Mouse (Mus musculus) adrenal gland, adult 18-20 months (tissue): ENCODE data around the gene Armc7. TPM values are rescaled to one million over a fixed set of nuclear protein-coding genes. Genes with fewer than 3 reads are reported as not detected.
"Not testable (repeated sequence)": the region's sequence is repeated elsewhere in the genome, so short reads cannot be mapped to it uniquely, and the experiment has no call there.

ENCODE experiments used
- DNase-seq, 2 experiments: peaks; one replicate each; pipeline ENCODE4 v3.0.0; 2021 to 2022; ENCODE audit warnings: low spot score in 2 of 2
- total RNA-seq, 2 experiments: library from RNA; stranded (reverse); gene quantifications; 1 replicate in 1 of 2; 2 replicates in 1 of 2; pipeline ENCODE4 v1.2.3; 2021

Gene Armc7
- total RNA-seq, 2 experiments from 2014 or later: 7.9 to 11.1 TPM

DNA sequence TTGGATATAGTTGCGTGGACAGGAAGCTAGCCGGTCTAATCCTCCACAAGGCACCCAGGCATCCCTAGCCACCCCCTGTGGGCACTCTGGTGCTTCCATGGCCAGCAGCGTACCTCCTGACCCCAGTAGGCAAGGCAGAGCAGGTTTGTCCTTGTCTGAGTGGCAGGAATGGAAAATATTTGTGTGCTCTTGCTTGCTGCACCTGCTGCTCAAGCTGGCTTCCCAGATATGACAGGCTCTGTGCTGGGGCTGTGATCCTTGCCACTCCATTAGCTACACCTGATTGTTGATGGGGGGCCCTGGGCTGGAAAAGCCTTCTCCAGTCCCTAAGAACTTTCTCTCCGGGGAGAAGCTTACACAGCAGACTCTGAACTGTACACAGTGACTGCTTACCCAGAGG is 22.2 kb upstream of the Armc7 start:
- DNase-seq: no peak

- not testable (repeated sequence) for DNase-seq
Observed at GRCm38 (mm10) chr11:115454822-115455221, 20.6 kb upstream of the Armc7 start.

DNA sequence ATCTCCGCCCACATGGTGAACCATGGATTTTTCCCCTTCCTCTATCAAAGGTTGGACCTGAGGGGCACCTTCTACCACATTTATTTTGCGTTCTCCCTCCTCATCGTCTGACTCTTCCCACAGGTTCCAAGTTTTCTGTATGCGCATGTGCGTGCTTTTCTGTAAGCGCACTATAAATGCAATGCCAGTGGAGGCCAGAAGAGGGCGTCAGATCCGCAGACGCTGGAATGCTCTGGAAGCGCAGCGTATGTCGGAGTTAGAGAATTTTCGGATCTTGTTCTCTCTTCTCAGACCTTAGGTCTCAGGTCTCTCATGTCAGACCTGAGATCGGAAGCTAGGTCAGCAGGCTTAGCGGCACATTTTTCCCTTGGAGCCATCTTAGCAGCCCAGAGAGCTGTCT is 19.8 kb upstream of the Armc7 start:
- DNase-seq: no peak

GRCm38 (mm10) chr11:115456182-115456581 is 19.3 kb upstream of the Armc7 start:
- no peak for DNase-seq

DNA sequence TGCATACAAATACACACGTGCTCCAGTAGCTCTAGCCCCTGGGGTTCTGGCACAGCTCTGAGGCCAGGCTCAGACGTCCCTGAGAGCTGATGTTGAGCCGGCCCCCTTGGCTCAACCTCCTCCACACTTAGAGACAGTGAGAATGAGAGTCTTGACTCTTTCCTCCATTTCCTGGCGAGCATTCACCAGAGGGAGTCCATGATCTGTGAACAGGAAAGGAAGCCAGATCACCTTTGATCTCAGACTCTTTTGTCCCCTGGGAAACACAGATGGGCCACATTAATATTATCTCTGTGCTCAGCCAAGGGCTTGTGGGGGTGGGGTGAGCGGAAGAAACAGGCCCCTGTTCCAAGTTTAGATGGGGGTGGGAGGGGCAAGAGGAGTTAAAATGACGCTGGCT is 18.1 kb upstream of the Armc7 start:
- DNase-seq: no peak

GRCm38 (mm10) chr11:115460976-115461375 is 14.5 kb upstream of the Armc7 start:
- no peak for DNase-seq

DNA sequence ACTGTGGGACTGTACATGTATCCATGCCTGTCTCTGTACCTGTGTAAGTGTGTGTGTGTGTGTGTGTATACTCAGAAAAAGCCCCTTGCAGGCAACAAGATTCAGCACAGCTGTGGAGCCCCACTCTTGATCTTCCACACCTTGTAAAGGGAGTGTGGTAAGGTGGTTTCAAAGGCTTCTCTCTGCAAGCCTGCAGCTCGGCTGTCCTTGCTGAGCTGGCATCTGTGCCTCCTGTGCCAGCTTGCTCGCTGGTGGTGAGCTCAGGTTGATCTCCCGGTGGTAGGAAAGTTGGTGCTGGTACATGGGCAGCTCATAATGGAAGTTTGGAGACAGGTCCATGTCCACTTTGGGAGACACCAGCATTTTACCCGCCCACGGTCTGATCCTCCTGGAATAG is 13.6 kb upstream of the Armc7 start:
- no peak for DNase-seq

DNA sequence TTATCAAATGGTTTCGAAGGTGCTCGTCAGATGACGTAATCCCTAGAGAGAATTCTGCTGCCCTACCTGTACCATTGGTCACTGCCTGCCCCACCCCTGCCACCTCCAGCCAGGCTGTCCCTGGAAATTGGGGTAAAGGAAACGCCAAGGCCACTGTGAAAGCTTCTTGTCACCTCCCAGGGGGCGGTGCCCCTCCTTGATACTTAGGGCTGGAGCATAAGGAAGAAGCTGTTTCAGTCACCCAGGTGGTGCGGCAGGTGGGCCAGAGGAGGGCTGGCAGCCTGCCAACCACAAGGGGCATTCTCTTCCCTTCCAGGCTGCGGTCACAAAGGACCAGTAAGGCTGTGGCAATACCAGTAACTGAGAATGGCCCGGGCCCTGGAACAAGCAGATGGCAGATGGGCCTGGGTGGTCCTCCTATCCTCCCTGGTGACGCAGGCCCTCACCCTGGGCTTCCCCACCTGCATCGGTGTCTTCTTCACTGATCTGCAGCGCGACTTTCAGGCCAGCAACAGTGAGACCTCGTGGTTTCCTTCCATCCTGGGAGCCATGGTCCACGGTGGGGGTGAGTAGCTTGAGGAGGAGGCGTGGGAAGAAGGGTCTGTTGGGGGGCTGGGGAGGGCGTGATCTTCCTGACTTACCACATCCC is 13.1 kb upstream of the Armc7 start, which contains the start of gene Slc16a5:
Gene Slc16a5 (plus strand): TSS at position 232 of the 649 bp plus-strand sequence.
- DNase-seq: no peak

DNA sequence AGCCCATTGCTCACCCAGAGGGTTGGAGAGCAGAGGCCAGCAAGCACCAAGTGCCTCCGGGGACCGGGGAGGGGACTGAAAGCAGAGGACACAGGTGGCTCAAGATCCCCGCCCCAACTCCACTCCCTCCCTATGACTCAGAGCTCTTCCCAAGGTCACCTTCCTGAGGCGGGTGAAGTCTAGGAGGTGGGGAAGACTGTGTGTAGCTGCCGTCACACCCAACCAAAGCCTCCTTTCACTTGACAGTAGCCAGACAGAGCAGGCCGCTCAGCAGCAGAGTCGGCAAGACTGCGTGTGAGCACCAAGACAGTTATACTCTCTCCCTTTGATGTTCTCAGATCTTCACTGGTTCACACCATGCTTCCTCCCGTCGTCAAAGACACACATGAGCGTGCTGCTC is 12.1 kb upstream of the Armc7 start:
- no peak for DNase-seq

GRCm38 (mm10) chr11:115464851-115465250 is 10.6 kb upstream of the Armc7 start:
- DNase-seq: no peak

DNA sequence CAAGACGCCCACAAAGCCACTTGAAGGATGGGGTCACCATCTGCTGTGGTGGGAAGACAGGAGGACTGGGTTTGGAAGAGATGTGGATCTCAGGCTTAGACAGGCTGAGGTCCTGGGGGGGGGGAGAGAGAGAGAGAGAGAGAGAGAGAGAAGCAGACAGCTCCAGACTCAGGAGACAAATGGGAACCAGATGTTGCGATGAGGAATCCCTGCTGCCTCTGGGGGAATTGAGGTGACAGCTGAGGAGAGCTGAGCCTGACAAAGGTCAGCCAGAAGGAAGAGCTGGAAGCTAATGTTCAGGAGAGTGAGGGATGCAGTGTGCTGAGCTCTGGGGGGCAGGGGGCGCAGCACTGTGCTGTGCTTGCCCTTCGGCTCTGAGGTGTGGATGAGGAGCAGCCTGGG is 8.2 kb upstream of the Armc7 start:
- DNase-seq: no peak

DNA sequence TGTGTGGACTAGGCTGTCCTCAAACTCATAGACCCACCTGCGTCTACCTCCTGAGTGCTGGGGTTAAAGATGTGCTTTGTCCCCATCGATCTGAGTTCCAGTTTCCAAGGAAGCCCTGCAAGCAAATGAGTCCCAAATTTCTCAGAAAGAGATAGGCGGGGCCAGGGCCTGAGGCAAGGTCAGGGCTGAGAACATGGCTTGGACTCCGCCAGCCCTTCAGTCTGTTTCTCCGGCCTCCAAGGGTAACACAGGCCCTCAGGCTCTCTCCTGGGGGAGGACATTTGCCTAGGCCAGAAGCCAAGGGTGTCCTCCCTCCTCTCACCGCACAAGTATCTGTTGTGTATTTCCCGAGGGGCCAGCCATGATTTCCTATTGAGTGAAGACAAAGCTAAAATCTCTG is 3.3 kb upstream of the Armc7 start:
- DNase-seq: no peak

DNA sequence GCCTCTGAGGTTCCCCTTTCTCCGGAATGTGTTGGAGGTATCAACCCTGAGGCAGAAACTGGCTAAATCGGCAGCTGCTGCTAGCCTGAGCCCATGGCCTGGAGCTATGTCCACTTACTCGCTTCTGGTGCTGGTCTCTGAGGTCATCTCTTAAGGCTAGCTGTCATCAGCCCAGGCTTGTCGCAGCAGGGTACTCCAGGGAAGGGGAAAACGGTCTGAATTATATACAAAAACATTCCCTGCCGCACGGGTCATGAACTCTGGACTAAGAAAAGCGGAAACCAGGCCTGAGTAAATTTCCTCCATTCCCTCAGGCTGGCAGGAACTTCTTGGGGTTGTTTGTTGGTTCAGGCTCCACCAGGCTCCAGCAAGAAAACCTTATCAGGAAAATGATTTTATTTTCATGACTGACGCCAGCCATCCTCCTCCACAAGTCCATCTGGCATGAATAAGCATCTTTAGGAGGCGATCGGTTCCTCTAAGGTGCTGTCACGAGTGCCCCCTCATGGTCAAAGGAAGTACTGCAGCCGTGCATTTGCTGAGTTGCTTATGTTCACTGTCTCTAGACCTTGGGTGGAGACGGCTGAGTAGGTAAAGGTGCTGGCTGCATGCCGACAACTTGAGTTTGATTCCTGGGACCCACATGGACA is 1.7 kb upstream of the Armc7 start:
- peak; percentile 94 to 96 for DNase-seq

- DNase-seq: no peak
Observed at GRCm38 (mm10) chr11:115475758-115476237, 331 bp downstream of the Armc7 start.

- not testable (repeated sequence) for DNase-seq
Observed at GRCm38 (mm10) chr11:115476630-115477029, 1.2 kb downstream of the Armc7 start.

GRCm38 (mm10) chr11:115477388-115477787 is 1.9 kb downstream of the Armc7 start:
- not testable (repeated sequence) for DNase-seq

GRCm38 (mm10) chr11:115478296-115478938 is 3.0 kb downstream of the Armc7 start:
- no peak for DNase-seq

DNA sequence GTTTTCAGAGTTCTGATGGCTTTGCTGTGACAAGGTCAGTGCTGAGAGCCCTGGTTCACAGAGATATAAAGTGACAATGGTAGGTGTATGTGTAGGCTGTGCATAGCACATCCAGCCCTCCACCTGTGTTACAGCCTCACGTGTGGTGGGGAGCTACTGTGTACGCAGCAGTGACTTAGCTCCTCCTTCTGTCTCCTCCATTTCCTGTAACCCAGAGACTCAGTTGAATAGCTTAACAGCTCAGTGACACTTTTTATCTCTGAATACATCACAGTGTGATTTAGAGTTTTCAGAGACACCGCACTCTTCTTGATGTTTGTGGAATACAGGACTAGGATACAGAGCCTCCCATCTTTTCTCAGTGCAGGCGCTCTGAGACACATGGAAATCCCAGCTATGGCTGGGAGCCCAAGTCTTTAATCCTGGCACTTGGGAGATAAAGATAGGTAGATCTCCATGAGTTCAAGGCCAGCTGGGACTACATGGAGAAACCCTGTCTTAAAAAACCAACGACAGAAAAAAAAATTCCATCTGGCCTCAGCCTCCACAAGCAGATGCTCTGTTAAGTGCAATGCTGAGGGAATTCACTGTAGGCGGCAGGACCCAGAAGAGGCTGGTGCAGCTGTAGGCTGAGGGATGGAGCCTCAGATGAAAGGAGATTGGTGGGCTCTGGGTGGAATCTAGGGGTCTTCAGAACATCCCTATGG is 6.2 kb downstream of the Armc7 start:
- DNase-seq: no peak

DNA sequence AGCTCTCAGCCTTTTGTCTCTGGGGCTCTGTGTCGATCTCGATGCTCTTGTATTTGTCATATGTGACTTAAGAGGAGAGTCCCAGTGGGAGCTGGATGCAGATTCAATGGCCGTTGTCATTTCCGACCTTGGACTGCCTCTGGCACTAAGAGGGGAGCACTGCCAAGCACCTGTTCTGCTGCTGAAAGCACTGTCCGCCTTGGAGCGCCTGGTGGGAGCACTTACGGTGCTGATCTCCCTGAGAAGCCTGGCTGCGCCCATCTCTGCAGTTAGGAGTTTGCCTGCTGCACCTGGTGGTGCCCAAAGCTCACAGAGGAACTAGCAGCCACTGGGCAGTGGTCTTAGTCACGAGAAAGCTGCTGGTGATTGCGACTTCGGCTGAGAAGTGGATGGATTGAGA is 7.8 kb downstream of the Armc7 start:
- DNase-seq: no peak

DNA sequence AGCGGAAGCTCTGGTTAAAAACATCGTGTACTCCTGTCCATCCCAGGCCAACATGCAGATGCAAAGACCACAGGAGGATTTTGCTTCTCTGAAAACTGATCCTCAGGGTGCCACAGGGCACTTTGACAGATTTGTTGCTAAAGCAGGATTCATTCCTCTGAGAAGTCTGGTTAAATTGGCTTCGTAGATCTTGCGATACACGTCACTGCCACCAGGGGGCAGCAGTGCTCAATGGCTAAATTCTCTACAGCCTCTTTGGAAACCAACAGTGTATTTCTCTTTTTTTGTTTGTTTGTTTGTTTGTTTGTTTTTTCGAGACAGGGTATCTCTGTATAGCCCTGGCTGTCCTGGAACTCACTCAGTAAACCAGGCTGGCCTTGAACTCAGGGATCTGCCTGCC is 8.3 kb downstream of the Armc7 start:
- peak; percentile 80 to 85 for DNase-seq

GRCm38 (mm10) chr11:115485155-115485554 is 9.7 kb downstream of the Armc7 start:
- no peak for DNase-seq
